Mouse (Mus musculus): ENCODE data around the gene Maip1. TPM values are rescaled to one million over a fixed set of nuclear protein-coding genes. Genes with fewer than 3 reads are reported as not detected.

Gene Maip1
- polyA plus RNA-seq (2015; fragmentation: Nextera tagmentation; extraction: Ambion mirVana), result 15.3 and 16.2 TPM in 2 replicates

DNA sequence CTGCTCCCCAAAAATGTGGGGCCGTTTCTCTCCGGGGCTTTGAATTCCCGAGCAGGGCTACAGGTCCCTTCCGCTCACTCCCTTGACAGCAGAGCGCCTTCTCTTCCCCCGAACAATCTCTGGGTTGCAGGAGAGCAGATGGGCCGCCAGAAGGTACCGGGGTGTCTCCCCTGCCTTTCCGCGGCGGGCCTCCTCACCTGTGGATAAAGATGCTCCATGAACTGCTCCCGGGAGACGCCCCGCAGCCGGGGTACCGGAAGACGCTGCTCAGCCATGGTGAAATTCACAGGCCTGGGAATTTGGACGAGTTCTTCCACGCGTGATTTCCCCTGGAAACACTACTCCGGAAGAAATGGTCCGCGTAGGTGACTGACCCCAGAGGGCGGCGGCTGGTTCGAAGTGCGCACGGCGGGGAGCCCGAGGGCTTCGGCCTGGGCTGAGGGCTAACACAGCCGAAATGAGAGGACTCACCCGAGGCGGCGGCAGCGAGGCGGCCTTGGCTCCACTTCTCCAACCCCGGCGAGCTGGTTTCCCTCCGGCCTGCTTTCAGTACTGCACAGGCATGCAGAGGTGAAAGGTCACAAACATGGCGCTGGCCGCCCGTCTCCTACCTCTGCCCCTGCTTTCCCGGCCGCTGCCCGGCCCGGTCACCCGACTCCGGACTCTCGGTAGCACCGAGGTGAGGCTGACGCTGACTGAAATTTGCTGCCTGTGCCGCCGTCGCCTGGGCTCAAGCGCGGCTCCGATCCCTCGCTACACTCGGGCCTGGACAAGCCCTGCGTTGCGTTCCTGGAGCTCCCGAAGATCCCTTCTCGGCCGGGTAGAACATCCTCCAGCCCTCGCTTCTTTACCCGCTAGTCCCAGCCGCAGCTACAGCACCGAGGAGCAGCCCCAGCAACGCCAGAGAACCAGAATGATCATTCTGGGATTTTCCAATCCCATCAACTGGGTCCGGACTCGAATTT is at the start of gene Maip1, which contains the start of gene Tyw5:
Gene Maip1, plus strand, starts transcription at position 142 of the 965 bp plus-strand sequence.
Gene Tyw5, minus strand, starts transcription at position 915 of the 965 bp plus-strand sequence.
- H3K9me3 ChIP-seq (replicated peaks), result no peaks in the 10 kb centered on the region
- H3K4me1 ChIP-seq, result peaks cover 20% of the 10 kb centered on the region
- peak within 1 kb of the TSS; percentile 61 for H3K9ac ChIP-seq
- H3K27me3 ChIP-seq, result no peaks in the 10 kb centered on the region
- WGBS, result under 1% methylated on average over 72 of the region's 72 CpGs
- peak; percentile 92 for ATAC-seq (ENCODE audit: insufficient number of reproducible peaks, low FRiP score, low TSS enrichment, low read depth)
- peak within 1 kb of the TSS; percentile 70 for H3K4me2 ChIP-seq (replicated peaks)
- peak within 1 kb of the TSS; percentile 93 for H3K27ac ChIP-seq (replicated peaks)
- H3K36me3 ChIP-seq, result no peaks in the 10 kb centered on the region; the same call in none of the 2 replicates
- peak within 1 kb of the TSS; percentile 59 for H3K4me3 ChIP-seq (replicated peaks)

DNA sequence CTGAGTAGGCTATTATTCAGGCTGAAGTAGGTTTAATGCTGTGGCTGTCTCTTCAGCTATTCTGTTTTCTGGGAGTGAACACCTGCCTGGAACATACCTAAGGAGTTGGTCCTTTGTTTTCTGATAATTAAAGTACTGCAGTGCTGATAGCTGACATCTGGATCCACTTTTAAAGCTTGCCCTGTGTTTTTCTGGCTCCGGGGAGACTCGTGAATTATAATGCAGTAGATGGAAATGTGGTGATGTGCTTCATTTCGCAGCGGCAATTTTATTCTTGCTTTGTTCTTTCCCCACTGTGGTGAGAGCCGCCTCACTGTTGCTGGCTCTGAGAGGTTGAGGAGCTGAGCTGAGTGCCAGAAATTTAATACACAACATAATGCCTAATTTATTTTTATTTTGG is 47.6 kb upstream of the Maip1 start:
- no peak overlapping the region for H3K27ac ChIP-seq (replicated peaks)
- H3K4me2 ChIP-seq (replicated peaks), result no peak overlapping the region
- no peaks in the 10 kb centered on the region for H3K9me3 ChIP-seq (replicated peaks)
- H3K9ac ChIP-seq, result no peak overlapping the region
- no peaks in the 10 kb centered on the region for H3K4me1 ChIP-seq
- no peaks in the 10 kb centered on the region for H3K27me3 ChIP-seq
- H3K4me3 ChIP-seq (replicated peaks), result no peak overlapping the region
- no peak for ATAC-seq (ENCODE audit: insufficient number of reproducible peaks, low FRiP score, low TSS enrichment, low read depth)
- no peaks in the 10 kb centered on the region for H3K36me3 ChIP-seq
- 38% methylated on average over 5 of the region's 5 CpGs for WGBS

DNA sequence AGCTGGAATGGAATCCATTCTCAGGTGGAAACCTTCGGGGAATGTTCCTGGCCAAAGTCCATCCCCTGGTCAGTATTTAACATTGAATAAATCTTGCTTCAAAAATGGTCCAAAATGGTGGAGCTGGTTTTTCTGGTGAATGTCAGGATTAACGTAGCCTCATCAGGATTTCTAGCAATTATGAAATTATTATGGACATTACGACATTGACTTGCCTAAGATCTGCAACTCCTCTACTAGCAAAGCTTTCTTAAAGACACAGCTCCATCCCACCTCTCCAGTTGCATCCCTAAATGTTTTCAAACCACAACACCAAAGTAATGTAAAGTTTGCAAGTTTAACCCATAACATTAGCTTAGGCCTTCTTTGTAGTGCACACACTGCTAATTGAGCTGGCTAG is 38.7 kb upstream of the Maip1 start:
- Histone ChIP-seq H3K4me1 (no peaks in the 10 kb centered on the region), H3K27me3 (no peaks in the 10 kb centered on the region), H3K27ac (replicated peaks) (no peak overlapping the region), H3K9ac (no peak overlapping the region), H3K36me3 (no peaks in the 10 kb centered on the region), H3K4me3 (replicated peaks) (no peak overlapping the region), H3K9me3 (replicated peaks) (no peaks in the 10 kb centered on the region), H3K4me2 (replicated peaks) (no peak overlapping the region)
- 83% methylated on average over 3 of the region's 3 CpGs for WGBS
- no peak for ATAC-seq (ENCODE audit: insufficient number of reproducible peaks, low FRiP score, low TSS enrichment, low read depth)

DNA sequence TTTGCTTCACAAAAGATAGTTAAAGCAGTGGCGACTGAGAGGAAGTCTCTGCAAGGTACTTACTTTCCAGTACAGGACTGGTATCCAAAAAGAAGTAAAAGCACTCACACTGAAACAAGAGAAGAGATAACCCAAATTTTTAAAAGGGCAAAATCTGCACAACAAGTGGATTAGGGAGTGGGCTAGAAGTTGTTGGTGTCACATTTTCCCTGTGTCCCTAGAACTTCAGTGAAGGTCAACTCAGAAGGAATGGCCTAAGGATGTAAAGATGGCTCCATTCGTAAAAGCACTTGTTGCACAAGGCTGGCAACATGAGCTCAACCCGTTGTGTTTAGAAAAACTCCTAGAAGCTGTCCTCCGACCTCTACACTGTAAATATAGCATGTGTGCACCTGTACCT is 37.0 kb upstream of the Maip1 start:
- Histone ChIP-seq H3K36me3 (no peaks in the 10 kb centered on the region), H3K9me3 (replicated peaks) (no peaks in the 10 kb centered on the region), H3K9ac (no peak overlapping the region), H3K27me3 (no peaks in the 10 kb centered on the region), H3K4me3 (replicated peaks) (no peak overlapping the region), H3K4me2 (replicated peaks) (no peak overlapping the region), H3K27ac (replicated peaks) (no peak overlapping the region), H3K4me1 (no peaks in the 10 kb centered on the region)
- no peak for ATAC-seq (ENCODE audit: insufficient number of reproducible peaks, low FRiP score, low TSS enrichment, low read depth)
- 75% methylated on average over 4 of the region's 4 CpGs for WGBS

DNA sequence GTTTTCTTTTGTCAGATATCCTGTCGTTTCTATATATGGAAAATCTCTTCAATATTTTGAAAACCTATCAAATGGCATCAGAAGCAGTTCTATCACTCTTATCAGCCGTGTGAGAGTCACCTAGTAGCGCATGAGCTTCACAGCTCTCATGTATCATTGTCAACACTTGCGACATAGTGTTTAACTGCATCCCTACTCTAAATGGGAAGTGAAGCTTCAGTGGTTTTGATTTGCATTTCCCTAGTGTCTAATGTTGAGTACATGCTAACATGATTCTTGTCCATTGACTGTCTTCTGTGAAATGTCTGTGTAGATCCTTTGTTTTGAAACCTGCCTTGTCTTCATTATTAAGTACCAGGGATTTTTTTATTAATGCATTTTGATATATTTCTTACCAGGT is 35.7 kb upstream of the Maip1 start:
- no peaks in the 10 kb centered on the region for H3K27me3 ChIP-seq
- no peaks in the 10 kb centered on the region for H3K4me1 ChIP-seq
- no peaks in the 10 kb centered on the region for H3K9me3 ChIP-seq (replicated peaks)
- no peak overlapping the region for H3K9ac ChIP-seq
- no peak overlapping the region for H3K27ac ChIP-seq (replicated peaks)
- WGBS, result 81% methylated on average over 4 of the region's 4 CpGs
- H3K36me3 ChIP-seq, result no peaks in the 10 kb centered on the region
- no peak for ATAC-seq (ENCODE audit: insufficient number of reproducible peaks, low FRiP score, low TSS enrichment, low read depth)
- H3K4me3 ChIP-seq (replicated peaks), result no peak overlapping the region
- H3K4me2 ChIP-seq (replicated peaks), result no peak overlapping the region

DNA sequence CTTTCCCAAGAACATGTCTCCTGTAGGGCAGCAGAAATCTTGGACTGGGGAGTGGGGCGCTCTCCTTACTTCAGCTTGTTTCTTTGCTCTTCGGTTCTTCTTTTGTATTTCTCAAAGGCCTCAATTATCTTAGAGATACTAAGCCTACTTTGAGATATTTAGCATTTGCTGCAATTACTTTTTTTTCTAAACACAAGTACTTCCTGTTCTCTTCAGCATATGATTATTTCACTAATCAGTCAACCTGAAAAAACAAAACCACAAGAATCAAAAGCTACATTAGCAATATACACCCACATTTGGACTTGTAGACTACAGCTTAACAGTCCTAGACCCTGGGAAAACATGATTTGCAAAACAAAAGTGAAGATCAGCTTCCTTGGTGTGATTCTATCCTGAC is 30.9 kb upstream of the Maip1 start:
- H3K4me1 ChIP-seq, result peaks cover 12% of the 10 kb centered on the region
- ATAC-seq (ENCODE audit: insufficient number of reproducible peaks, low FRiP score, low TSS enrichment, low read depth), result no peak
- no peaks in the 10 kb centered on the region for H3K9me3 ChIP-seq (replicated peaks)
- H3K4me3 ChIP-seq (replicated peaks), result no peak overlapping the region
- no peak overlapping the region for H3K27ac ChIP-seq (replicated peaks)
- H3K4me2 ChIP-seq (replicated peaks), result no peak overlapping the region
- WGBS, result 85% methylated on average over 2 of the region's 2 CpGs
- no peak overlapping the region for H3K9ac ChIP-seq
- no peaks in the 10 kb centered on the region for H3K36me3 ChIP-seq
- no peaks in the 10 kb centered on the region for H3K27me3 ChIP-seq

DNA sequence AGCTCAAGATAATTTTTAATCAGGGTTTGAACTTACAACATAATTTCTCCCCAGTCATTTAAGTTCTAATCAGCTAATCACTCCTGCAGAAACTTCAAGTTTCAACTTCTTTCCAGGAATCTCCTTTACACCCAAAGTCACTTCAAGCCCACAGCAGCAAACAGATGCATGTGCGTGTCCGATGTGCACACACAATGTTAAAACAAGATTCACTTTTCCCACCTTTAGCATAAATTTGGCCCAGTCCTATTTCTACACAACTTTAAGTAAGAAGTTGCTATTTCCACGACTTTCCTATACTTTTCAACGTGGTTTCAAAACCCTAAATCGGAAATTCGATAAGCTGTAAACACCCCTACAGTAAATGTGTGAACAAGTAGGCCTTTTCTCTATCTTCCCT is 29.3 kb upstream of the Maip1 start:
- H3K9ac ChIP-seq, result no peak overlapping the region
- H3K9me3 ChIP-seq (replicated peaks), result no peaks in the 10 kb centered on the region
- 58% methylated on average over 6 of the region's 6 CpGs for WGBS
- H3K4me1 ChIP-seq, result peaks cover 12% of the 10 kb centered on the region
- no peaks in the 10 kb centered on the region for H3K36me3 ChIP-seq
- peak overlapping the region; percentile 95 for H3K4me2 ChIP-seq (replicated peaks)
- H3K4me3 ChIP-seq (replicated peaks), result peak overlapping the region; percentile 95
- H3K27ac ChIP-seq (replicated peaks), result no peak overlapping the region
- no peak for ATAC-seq (ENCODE audit: insufficient number of reproducible peaks, low FRiP score, low TSS enrichment, low read depth)
- H3K27me3 ChIP-seq, result no peaks in the 10 kb centered on the region

DNA sequence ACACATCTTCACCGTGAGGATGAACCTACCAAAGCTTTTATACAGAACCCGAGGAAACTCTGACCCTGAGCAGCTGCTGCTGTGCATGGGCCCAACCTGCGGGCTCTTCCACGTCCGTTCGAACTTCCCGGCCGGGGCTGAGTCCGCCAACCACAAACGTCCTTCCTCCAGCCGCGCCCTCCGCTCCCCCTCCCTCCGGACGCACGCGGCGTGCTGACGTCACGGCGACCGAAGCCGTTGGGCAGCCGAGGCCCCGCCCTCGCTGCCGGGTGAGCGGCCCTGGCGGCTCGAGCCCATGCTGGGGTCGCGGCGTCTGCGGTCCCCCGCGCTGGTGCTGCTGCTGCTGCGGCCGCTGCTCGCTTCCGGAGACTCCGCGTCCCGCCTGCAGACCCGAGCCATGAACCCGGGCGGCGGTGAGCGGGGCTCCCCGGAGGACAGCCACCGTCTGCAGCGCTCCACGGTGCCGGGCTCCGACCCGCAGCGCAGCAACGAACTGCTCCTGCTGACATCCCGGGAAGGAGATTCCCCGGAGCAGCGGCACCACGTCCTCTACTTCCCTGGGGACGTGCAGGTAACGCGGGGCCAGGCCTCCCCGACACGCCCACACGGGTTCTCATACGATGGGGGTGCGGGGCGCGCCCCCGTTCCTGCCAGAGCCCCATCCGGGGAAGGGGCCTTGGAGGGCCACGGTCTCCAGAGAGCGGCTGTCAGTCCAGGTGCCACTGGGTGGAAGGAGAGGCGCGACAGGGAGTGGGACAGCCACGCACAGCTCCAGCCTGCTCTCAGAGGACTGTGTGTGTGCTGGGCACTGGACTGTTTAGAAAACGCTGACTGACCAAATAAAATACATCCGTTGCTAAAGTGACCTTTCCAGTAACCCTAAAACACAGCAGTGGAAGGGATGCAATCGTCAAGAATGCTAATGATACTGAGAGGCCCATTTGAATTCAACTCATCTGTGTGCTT is 28.5 kb upstream of the Maip1 start, which contains the start of gene 1700066M21Rik:
Gene 1700066M21Rik, plus strand, starts transcription at position 245 of the 966 bp plus-strand sequence.
- Histone ChIP-seq H3K4me3 (replicated peaks) (peak within 1 kb of the TSS; percentile 95), H3K4me1 (peaks cover 12% of the 10 kb centered on the region), H3K27ac (replicated peaks) (peak within 1 kb of the TSS; percentile 78), H3K36me3 (no peaks in the 10 kb centered on the region), H3K9me3 (replicated peaks) (no peaks in the 10 kb centered on the region), H3K4me2 (replicated peaks) (peak within 1 kb of the TSS; percentile 95), H3K9ac (peak within 1 kb of the TSS; percentile 96), H3K27me3 (no peaks in the 10 kb centered on the region)
- ATAC-seq (ENCODE audit: insufficient number of reproducible peaks, low FRiP score, low TSS enrichment, low read depth), result peak; percentile 92
- WGBS, result under 1% methylated on average over 81 of the region's 81 CpGs

DNA sequence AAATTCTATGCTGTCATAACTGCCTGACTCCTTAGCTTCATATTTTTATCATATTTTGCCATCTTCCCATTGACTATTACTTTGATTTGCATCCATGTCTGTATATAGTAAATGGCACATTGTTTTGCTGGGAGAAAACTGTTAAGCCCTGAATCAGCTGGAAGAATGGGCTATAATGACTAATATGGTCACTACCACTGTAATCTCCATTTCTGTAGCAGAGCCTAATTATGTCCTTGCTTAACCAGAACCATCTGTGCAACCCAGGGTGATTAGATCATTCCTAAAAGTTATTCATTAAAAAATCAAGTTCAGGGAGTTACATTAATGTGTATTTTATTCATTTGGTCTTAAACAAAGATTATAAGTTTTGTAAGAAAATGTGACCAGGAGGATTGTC is 19.6 kb upstream of the Maip1 start:
- ATAC-seq (ENCODE audit: insufficient number of reproducible peaks, low FRiP score, low TSS enrichment, low read depth), result no peak
- no peak overlapping the region for H3K27ac ChIP-seq (replicated peaks)
- no peak overlapping the region for H3K4me3 ChIP-seq (replicated peaks)
- H3K9me3 ChIP-seq (replicated peaks), result no peaks in the 10 kb centered on the region
- no peak overlapping the region for H3K4me2 ChIP-seq (replicated peaks)
- no peaks in the 10 kb centered on the region for H3K4me1 ChIP-seq
- H3K36me3 ChIP-seq, result peaks cover 6% of the 10 kb centered on the region; the same call in 1 of the 2 replicates
- no peaks in the 10 kb centered on the region for H3K27me3 ChIP-seq
- H3K9ac ChIP-seq, result no peak overlapping the region

DNA sequence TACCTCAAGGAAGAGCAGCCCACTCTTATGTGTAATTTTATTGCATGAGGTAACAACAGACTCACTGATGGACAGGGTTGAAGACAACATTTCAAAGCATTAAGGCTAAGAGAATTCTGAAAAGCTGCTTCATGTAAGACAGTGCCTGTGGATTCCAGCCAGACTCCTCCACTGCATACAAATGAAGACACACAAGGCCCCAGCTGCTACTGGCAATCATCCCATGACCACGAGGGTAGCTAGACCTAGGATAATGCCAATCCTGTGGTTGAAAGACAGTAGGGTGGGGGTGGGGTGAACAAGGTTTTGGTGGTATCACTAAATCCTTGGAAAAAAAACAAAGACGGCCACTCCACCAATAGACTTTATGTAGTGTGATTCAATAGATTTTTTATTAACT is 18.3 kb upstream of the Maip1 start:
- no peaks in the 10 kb centered on the region for H3K4me1 ChIP-seq
- H3K4me3 ChIP-seq (replicated peaks), result no peak overlapping the region
- no peak overlapping the region for H3K9ac ChIP-seq
- 67% methylated on average over 2 of the region's 2 CpGs for WGBS
- H3K27me3 ChIP-seq, result no peaks in the 10 kb centered on the region
- no peaks in the 10 kb centered on the region for H3K9me3 ChIP-seq (replicated peaks)
- H3K36me3 ChIP-seq, result peaks cover 12% of the 10 kb centered on the region; the same call in 1 of the 2 replicates
- ATAC-seq (ENCODE audit: insufficient number of reproducible peaks, low FRiP score, low TSS enrichment, low read depth), result no peak
- no peak overlapping the region for H3K27ac ChIP-seq (replicated peaks)
- no peak overlapping the region for H3K4me2 ChIP-seq (replicated peaks)

Data from embryonic facial prominence, embryonic 15.5 days (tissue).